Mouse (Mus musculus) heart, postnatal 4 days (tissue): ENCODE results near the gene Grap2. TPM values are rescaled to one million over a fixed set of nuclear protein-coding genes. Genes with fewer than 3 reads are reported as not detected.
"Not testable (repeated sequence)": the region's sequence is repeated elsewhere in the genome, so short reads cannot be mapped to it uniquely, and the experiment has no call there.

Source experiments
- DNase-seq: peaks from one replicate; pipeline ENCODE4 v3.0.0; 2021
- total RNA-seq, 2 experiments: library from RNA; stranded (reverse); gene quantifications; 2 replicates each; pipeline ENCODE4 v1.2.3; 2021

The Grap2 gene
- total RNA-seq, 2 experiments from 2014 or later: 0.62 to 1.2 TPM

DNA sequence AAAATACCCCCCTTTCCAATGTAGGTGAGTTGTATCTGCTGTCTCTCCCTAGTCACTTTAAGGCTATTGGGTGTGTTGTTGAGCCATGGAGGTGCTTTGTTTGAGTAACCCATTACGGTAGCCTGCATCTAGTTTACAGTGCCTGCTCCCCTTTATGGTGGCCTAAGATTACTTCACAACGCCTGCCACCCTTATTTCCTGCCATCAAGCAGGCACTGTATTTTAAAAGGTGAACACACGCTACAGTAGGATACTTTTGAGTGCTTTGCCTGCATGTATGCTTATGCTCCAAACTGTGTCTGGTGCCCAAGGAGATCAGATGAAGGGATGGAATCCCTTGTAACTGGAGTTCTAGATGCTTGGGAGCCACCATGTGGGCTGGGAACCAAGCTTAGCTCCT, 5.3 kb upstream of the Grap2 start:
- no peak for DNase-seq

DNA sequence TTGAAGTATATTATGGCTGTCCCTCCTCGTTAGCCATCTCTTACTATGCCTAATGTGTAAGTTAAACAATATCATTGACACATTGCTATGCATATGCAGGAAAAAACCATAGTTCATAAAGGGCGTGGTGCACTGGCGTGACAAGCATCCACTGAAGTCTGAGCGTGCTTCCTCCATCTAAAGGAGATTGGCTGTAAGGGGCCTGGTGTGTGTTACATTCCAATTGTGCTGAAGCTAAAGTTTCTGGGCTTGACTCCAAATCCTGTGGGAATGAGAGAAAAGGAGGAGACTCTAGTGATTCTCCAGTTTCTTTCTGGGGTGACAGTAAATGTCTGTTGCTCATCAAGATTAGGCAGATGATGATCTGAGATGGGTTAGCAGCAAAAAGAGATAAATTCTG, 4.7 kb upstream of the Grap2 start:
- no peak for DNase-seq

DNA sequence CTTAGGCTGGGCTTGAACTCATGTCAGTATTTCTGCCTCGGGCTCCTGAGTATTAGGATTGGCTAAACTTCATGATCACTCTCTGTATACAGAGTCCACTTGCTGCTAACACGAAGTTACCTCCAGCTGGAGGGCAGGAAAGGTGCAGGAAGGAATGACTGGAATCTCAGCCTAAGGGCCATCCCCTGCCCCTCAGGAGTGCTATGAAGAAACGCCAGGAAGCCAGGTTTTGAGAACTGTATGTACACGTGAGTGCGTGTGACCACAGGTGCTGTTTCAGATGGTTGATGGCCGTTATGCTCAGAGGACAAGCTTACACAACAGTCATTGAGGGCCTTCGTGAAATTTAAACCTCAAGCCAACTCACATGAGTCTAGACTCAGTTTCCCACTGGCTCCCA, 3.2 kb upstream of the Grap2 start:
- no peak for DNase-seq

DNA sequence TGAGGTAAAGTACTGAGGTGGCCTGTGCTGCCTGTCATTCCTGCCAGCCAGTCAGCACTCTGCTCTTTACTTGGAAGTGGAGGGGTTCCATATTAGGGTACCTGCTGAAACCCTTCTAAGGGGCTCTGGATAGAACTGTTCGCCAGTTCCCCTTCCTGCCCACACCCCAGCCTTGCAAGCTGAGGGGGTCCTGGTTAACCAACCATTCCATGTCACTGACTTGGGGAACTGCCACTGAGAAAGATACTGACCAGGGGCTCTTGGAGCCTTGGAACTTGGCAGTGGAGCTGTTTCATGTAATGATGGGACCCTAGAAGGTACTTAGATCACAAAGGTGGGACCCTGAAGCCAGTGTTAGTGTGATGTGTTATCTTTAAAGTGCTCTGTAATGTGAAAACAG, 2.2 kb upstream of the Grap2 start:
- DNase-seq: no peak

DNA sequence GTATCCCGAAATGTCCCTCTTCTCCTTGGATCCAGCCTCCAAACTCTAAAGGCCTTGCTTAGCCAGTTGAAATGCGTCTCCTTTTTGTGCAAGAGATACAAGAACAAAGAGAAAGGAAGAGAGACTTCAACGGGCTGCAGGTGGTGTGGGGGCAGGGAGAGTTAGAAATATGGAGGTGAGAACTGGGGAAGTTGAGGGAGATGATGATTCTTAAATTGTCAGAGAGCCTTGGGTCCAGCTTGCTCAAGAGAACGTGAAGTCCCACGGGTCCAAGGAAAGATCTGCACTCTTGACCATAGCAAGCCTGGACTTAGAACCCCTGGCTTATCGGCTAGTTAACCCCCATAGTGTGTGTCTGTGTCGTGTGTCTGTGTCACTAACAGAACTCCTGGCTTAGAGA, 783 bp upstream of the Grap2 start:
- DNase-seq: no peak

DNA sequence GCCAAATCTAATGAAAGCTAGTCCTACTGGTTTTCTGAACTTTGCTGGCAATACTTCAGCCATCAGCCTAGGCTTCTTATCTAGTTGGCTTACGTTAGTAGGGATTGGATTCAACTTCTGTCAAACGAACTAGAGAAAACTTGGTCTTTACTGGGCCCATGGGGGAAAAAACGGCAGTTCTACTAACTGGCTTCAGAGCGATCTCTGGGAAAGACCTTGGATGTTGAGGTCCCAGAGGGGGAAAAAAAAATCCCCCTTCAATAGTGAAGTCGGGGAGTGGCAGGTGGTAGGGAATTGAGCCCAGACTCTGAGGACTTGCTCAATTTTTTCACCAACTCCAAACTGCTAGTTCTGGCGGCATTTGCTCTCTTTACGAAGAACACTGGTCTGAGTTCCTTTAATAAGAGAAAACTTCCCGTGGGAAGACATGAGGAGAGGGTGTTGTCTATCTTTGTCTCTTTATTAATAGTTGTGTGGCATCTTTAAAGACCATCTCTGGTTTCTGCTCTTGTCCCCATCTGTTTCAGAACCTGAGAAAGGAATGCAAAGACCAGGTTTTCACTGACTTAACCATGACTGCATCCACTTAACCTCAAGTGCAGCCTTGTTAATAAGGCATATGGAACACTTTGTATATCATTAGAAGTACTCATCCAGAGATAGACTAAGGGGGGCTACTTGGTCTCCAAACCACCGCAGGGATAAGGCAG, 572 bp downstream of the Grap2 start:
- no peak for DNase-seq

DNA sequence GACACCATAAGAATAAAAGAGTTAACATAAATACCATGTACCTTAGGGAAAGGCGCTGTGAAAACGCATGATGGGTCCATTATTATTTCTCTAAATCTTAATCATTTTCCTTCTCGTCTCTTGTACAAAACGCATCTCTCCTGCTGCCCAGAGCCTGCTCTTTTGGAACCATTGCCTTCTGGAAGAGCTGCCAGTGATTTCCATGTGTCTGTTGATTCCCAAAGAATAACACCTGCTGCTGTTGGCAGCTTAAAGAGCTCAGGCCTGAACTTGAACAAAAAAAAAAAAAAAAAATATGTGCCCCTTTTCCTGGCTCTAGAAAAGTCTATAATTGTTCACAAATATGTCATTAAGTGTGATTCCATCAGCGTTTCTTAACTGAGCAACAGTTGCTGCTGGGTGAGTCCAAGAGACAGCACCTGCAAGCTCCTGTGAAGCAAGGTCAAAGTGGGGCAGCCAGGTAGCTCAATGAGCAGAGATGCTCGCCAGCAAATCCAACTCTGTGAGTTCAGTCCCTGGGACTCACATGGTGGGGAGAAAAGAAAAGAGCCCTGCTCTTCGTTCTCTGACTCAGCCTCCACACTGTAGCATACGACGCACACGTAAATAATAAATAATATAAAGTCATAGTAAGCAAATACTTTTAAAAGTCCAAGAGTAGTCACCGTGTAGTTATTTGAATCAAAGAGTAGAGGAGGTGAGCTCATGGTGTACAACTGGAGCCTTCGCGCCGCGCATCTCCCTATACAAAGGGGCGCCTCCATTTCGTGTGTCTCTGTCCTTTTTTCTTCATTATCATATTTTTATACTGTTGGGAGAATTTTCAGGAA, 2.0 kb downstream of the Grap2 start:
- DNase-seq: no peak

DNA sequence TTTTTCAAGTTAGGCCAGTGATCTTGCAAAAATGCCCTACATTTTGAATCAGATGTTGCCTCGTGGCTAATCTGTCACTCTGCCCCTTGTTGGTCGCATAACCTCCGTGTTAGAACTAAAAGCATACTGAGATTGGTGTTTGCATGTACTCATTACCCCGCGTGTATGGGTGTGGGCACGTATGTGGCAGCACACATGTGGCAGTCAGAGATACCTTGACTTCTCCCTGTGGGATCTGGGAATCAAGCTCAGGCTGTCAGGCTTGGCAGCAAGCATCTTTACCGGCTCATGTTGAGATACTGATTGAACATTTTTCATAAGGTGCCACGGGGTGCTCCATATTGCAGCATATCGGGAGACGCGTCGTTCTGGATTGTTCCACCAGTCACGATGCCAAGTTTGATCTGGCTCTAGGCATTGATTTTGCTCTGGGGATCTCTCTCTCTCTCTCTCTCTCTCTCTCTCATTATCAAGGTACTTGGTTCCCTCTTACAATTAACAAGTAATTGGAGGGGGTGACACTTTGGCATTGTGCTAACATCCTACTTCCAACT, 3.5 kb downstream of the Grap2 start:
- no peak for DNase-seq

DNA sequence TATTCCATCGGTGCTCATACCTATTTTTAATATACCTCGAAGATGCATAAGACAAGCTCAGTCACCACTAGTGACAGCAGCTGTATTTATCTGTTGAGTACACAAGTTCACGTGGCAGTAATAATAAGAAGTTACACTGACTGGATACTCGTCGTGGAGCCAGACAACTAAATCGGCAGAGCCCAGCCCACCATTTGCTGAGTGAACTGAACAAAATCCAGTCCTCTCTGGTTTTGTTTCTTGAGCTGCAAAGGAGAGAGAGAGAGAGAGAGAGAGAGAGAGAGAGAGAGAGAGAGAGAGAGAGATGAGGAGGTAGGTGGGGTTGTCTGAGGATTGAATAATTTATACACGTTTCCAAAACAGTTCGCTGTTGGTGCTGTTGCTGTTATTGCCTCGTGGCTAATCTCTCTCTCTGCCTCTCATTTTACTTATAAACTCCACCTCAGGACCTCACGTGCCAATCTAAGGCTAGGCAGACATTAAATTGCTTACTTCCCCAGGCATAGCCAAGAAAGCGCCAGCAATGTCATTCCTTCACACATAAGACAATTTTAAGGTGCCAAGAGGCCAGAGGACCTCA, 4.1 kb downstream of the Grap2 start:
- DNase-seq: no peak

DNA sequence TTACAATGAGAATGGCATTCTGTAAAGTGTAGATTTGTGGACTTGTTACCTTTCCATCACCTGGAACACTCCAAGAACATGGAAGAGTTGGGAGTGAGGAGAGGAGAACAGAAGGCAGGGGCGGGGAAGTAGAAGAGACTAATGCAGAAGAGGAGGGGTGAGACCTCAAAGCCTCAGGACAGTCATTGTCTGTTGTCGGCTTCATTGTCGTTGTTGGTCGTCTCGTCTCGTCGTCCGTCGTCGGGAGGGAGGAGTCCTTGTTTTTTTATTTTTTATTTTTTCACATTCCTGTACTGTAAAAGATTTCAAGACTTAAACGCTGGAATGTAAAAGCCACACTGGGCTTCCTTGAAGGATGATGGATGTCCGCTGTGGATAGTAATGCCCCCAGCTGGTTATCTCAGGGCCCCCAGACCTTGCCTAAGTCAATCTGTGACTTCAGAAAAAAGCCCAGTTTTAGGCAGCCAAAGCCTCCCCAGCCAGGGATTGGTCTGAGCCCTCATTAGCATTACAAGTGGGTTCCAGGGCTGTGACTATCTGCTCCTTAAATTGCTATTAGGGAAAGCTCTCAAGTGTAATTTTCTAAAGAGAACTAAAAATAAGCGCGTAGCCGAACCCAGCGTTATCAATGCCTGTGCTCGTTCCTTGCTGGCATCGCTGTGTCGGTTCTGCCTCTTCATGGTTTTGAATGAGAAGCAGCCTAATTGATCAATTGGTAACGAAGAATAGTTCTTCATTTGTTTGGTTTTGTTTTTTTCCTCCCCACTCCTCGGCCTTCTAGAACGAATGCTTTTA, 5.0 kb downstream of the Grap2 start:
- DNase-seq: no peak

DNA sequence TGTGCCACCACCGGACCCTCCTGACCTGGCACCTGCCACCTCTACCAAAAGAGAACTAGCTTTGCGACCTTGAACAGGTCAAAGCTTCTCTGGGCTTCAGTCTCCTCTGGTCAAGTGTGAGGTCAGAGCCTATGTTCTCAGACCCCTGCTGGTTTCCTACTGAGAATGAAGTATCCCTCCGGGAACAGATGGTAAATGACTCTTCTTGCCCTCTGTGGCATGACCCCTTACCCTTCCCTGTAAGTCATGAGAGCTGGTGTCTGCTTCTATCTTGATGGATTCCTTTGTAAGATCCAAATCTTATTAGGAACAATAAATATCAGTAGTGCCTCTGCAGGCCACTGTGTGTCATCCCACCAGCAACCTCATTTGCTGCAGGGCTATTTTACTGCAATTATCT, 6.7 kb downstream of the Grap2 start:
- no peak for DNase-seq

DNA sequence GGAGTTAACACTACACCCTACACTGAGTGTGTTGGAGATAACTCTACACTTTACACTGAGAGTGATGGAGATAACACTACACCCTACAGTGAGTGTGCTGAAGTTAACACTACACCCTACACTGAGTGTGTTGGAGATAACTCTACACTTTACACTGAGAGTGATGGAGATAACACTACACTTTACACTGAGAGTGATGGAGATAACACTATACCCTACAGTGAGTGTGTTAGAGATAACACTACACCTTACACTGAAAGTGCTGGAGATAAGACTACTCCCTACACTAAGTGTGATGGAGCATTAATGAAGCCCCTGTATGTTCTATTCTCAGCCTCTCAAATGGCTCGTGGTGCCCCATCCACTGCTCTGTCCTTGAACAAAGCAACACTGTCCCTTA, 8.2 kb downstream of the Grap2 start:
- DNase-seq: not testable (repeated sequence)

DNA sequence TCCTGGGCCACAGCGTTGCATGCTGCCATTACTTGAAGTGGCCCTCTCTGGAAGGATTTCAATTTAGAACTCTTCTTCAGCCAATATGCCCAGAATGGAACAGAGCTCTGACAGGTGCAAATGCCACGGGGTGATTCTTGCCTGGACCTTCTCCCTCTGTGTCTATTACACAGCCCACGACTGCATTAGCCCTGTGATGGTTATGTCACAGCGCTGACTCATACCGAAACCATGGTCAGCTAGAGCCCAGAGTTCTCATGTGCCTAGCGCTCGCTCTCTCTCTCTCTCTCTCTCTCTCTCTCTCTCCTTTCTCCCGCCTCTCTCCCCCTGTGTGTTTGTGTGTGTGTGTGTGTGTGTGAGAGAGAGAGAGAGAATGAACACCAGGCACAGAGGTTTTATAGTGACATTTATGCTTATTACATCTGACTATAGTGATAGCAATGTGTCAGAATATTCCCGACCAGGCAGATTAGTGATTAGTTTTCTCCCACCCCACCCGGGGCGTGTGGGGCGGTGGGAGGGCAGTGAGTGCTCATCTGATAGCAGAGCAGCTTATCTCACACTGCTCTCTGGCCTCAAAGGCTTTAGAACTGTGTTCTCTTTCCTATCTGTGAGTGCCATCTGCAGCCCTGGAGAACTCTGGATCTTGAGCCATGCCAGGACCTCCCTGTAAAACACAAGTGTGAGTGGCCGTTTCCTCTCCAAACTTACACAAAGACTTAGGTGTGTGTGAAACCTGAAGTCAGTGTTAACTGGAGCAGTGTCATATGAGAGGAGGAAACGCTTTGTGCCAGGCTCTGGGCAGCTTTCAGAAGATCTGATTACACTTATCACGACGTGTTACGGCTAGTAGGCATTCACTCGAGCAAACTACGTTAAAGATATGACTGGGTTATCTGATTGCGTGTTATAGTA, 10.4 kb downstream of the Grap2 start:
- peak; percentile 15 for DNase-seq

DNA sequence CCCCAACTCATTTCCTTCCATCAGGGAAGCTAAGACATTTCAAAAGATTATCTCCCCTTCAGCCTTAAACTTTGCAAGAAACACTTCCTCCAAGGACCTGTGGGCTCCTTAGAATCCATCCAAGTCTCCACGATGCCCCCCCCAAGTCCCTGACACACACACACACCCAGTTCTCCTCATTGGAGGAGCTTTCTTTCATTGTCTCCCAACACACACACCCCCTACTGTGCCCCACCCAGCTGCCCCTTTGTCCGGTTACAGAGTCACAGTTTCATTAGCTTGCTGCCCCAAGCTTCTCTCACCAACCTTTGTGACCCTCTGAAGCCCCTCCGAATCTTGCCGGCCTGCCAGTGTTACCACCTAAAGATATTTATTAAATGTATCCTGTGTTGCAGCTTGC, 13.9 kb downstream of the Grap2 start:
- DNase-seq: no peak

DNA sequence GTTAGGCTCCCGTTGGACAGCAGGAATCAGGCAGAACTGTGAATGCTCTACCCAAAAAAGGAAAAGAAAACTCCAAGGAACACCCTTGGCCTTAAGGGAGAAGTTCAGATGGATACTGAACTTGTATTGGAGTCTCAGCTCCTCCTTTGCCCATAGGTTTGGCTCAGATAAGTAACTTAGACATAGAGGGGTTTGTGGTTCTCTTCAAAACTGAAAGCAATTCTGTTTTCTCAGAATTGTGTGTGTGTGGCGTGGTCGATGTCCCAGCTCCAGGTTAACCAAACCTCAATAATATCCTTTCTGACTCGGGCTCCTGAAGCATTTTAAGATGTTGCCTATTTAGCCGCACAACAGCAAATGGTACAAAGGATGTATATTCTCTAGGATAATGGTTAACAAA, 18.2 kb downstream of the Grap2 start:
- no peak for DNase-seq

DNA sequence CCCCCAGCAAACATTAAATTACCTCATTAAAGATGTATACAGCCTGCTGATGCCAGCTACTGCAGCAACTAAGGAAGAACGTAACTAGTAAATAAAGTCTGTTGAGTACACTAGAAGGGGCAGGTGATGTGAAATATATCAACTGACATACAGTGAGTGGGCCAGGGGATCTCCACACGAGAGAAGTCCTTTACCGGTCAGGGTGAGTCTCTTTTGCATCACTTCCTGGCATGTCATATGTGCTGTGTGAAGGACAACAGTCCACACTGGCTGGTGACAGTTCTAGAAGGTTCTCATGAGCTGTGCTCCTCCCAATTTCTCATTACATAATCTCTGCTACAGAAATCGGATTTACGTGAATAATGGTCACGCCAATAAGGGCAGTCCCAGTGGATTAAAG, 20.3 kb downstream of the Grap2 start:
- no peak for DNase-seq

DNA sequence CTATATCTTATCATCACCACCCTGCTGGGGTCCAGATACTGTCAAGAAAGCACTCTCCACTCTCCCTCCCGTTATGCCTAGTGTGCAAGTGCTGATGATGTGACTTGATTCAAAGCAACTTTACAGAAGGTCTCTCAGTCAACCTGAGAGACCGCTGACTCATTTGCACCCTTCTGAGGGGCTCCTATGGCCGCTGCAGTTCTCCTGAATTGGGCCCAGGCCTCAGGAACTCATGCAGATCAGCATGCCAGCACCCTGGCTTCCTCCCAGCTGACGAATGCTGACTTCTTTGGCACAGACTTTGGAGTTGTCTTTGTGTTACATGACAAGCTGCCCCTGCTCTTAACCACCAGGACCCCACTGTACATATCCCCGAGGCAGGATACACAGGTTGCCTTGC, 21.5 kb downstream of the Grap2 start:
- DNase-seq: no peak

DNA sequence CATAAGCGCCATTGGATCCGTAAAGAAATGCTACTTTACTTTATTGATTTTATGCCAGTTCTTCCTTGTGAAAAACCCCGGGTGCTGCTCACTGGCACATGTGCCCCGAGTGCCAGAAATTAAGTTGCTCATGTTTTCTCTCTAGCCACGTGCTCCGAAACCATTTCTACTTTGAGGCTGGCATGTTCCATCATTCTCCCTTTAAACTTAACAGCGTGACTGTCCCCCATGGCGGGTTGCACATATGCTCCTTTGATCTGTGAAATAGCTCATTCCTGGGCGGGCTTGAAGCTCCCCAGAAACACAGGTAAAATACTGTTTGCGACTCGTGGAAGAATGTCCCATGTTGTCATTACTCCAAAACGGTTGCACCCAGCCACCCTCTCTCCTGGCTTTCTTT, 26.4 kb downstream of the Grap2 start:
- no peak for DNase-seq

DNA sequence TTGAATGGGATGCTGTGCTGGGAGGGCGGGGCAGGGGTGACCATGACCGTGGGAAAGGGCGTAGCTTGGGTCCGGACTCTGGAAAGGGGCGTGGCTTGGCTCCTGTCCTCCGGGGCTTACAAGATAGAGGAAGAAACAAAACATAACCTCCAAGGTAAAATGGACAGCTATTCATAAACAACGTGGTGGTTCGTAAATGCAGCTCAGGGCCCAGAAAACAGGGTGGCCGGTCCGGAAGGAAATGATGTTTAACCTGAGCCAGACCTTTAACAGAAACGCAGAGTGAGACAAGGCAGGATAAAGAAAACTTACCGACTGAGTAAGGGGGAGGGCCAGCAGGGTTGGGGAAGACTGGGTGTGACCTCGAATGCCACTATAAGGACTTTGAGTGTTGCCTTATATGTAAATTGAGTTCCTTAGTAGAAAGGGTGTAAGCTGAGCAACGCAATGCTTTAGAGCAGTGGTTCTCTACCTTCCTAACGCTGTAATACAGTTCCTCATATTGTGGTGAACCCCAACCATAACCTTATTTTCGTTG, 26.9 kb downstream of the Grap2 start:
- DNase-seq: peak; percentile 68

DNA sequence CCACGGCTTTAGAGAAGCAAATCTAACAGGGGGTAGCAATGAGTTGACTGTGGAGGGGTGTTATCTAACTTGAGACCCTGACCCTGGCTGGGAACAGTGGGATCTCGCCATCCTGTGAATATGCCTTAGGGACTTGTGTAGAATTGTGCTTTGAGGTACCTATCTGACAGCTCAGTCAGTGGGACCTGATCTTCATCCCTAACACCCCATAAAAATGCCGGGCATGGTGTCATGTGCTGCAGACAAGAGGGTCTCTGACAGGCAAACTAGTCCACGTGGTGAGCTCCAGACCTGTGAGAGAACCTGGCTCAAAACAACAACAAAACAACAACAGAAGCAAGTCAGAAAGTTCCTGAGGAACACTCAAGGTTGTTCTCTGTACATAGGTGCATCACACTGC, 27.4 kb downstream of the Grap2 start:
- no peak for DNase-seq

DNA sequence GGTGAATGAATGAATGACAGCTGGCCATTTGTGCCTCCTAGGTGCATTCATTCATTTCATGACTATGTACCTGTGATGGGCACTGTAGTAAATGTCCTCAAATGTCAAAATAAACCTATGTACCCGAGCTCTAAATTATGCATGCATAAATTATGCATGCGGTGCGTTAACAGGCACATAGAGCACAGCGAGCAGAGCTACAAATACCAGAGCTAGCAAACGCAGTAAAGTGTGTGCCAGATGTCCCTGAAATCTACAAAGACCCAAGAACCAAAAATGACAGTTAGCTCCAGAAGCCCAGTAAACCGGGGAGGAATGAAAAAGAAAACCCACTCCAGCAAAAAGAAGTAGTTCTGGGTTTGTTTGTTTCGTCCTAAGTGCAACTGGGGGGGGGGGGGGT, 29.1 kb downstream of the Grap2 start:
- no peak for DNase-seq
